In genomic region chr2:118373572-118374279, GRCm38 (mm10) we compare ENCODE assay signal across 8 mouse cellular contexts. TPM values are rescaled to one million over a fixed set of nuclear protein-coding genes. Genes with fewer than 3 reads are reported as not detected.
DNase-seq lines count a peak whose midpoint lies in the region; ATAC-seq lines count a peak whose summit lies in the region.

No protein-coding gene starts in this region.

- peaks cover 9% of the 10 kb centered on the region for H3K4me1 ChIP-seq in forebrain, embryonic 16.5 days (replicated peaks; ENCODE audit: control insufficient read depth, insufficient read depth, low read length)
- H3K4me1 ChIP-seq in liver, embryonic 15.5 days (replicated peaks): peaks cover 18% of the 10 kb centered on the region
- H3K4me1 ChIP-seq in neural tube, embryonic 11.5 days (ENCODE audit: control insufficient read depth, insufficient read depth, low read length): no peaks in the 10 kb centered on the region
- H3K4me1 ChIP-seq in stomach, embryonic 16.5 days (ENCODE audit: control insufficient read depth, insufficient read depth, low read length): peaks cover 16% of the 10 kb centered on the region

- peak overlapping the region; percentile 94 for H3K4me2 ChIP-seq in forebrain, embryonic 16.5 days (ENCODE audit: low read length)
- H3K4me2 ChIP-seq in liver, embryonic 15.5 days: peak overlapping the region; percentile 75
- peak overlapping the region; percentile 90 for H3K4me2 ChIP-seq in neural tube, embryonic 11.5 days (ENCODE audit: low read depth)
- peak overlapping the region; percentile 100 for H3K4me2 ChIP-seq in stomach, embryonic 16.5 days (ENCODE audit: low read depth, low read length)

- WGBS in forebrain, embryonic 16.5 days: 2% methylated on average over 40 of the region's 43 CpGs
- WGBS in liver, embryonic 15.5 days (ENCODE audit: insufficient replicate concordance): 3% methylated on average over 43 of the region's 43 CpGs
- 2% methylated on average over 43 of the region's 43 CpGs for WGBS in neural tube, embryonic 11.5 days
- 2% methylated on average over 43 of the region's 43 CpGs for WGBS in stomach, embryonic 16.5 days

- H3K9ac ChIP-seq in forebrain, embryonic 16.5 days (replicated peaks; ENCODE audit: low read depth, low read length): peak overlapping the region; percentile 71
- no peak overlapping the region for H3K9ac ChIP-seq in liver, embryonic 15.5 days
- peak overlapping the region; percentile 58 for H3K9ac ChIP-seq in neural tube, embryonic 11.5 days (ENCODE audit: low read length)
- H3K9ac ChIP-seq in stomach, embryonic 16.5 days (ENCODE audit: low read length): peak overlapping the region; percentile 73

- H3K9me3 ChIP-seq in forebrain, embryonic 16.5 days (ENCODE audit: control insufficient read depth, low read length): no peaks in the 10 kb centered on the region
- H3K9me3 ChIP-seq in liver, embryonic 15.5 days (replicated peaks): no peaks in the 10 kb centered on the region
- H3K9me3 ChIP-seq in neural tube, embryonic 11.5 days (ENCODE audit: control insufficient read depth, low read length): no peaks in the 10 kb centered on the region
- H3K9me3 ChIP-seq in stomach, embryonic 16.5 days (replicated peaks; ENCODE audit: control insufficient read depth, low read length): no peaks in the 10 kb centered on the region

- H3K27ac ChIP-seq in forebrain, embryonic 16.5 days (ENCODE audit: low read length): peak overlapping the region; percentile 30
- H3K27ac ChIP-seq in liver, embryonic 15.5 days (replicated peaks): no peak overlapping the region
- 0 out of 2 replicates have a peak overlapping the region, but pooled peaks have one; percentile 23 for H3K27ac ChIP-seq in neural tube, embryonic 11.5 days (ENCODE audit: low read depth, low read length)
- no peak overlapping the region; the same call in 1 of the 2 replicates for H3K27ac ChIP-seq in stomach, embryonic 16.5 days (ENCODE audit: low read length)

- DNase-seq in CD8-positive naive resting alpha-beta T cell, adult 2 months (ENCODE audit: low read depth in 2 of 2, low spot score in 2 of 2): peak; percentile 56 to 65
- DNase-seq in cerebellum, adult 11-12 months: peak; percentile 92
- peak; percentile 23 for DNase-seq in heart, postnatal 25 days (ENCODE audit: low spot score)
- DNase-seq in layer of hippocampus, adult 11-12 months (ENCODE audit: low spot score): peak; percentile 90
- DNase-seq in neural tube, embryonic 11.5 days (ENCODE audit: low spot score): peak; percentile 89

- no peaks in the 10 kb centered on the region for H3K36me3 ChIP-seq in forebrain, embryonic 16.5 days (ENCODE audit: control insufficient read depth, insufficient read depth)
- no peaks in the 10 kb centered on the region for H3K36me3 ChIP-seq in liver, embryonic 15.5 days (replicated peaks)
- H3K36me3 ChIP-seq in neural tube, embryonic 11.5 days (ENCODE audit: control insufficient read depth, insufficient read depth, low read length): no peaks in the 10 kb centered on the region
- H3K36me3 ChIP-seq in stomach, embryonic 16.5 days (ENCODE audit: control insufficient read depth, insufficient read depth, low read length): no peaks in the 10 kb centered on the region

- peak; percentile 90 for ATAC-seq in forebrain, embryonic 16.5 days
- ATAC-seq in liver, embryonic 15.5 days (ENCODE audit: insufficient read depth): peak; percentile 73
- peak; percentile 90 for ATAC-seq in neural tube, embryonic 11.5 days (ENCODE audit: insufficient read depth, low FRiP score, low TSS enrichment)
- ATAC-seq in stomach, embryonic 16.5 days (ENCODE audit: insufficient read depth, low FRiP score): peak; percentile 92

- peak overlapping the region; percentile 55 for H3K4me3 ChIP-seq in forebrain, embryonic 16.5 days (replicated peaks; ENCODE audit: low read length)
- H3K4me3 ChIP-seq in liver, embryonic 15.5 days (replicated peaks): peak overlapping the region; percentile 46
- peak overlapping the region; percentile 43 for H3K4me3 ChIP-seq in neural tube, embryonic 11.5 days (ENCODE audit: low read depth, low read length)
- peak overlapping the region; percentile 59 for H3K4me3 ChIP-seq in stomach, embryonic 16.5 days (replicated peaks; ENCODE audit: low read length)

- 0 out of 2 replicates have a peak, but pooled peaks cover 7% of the 10 kb centered on the region for H3K27me3 ChIP-seq in forebrain, embryonic 16.5 days (replicated peaks; ENCODE audit: control insufficient read depth, insufficient read depth, low read length)
- H3K27me3 ChIP-seq in liver, embryonic 15.5 days: peaks cover 64% of the 10 kb centered on the region
- peaks cover 13% of the 10 kb centered on the region for H3K27me3 ChIP-seq in neural tube, embryonic 11.5 days (ENCODE audit: control insufficient read depth, insufficient read depth, low read length)
- peaks cover 12% of the 10 kb centered on the region for H3K27me3 ChIP-seq in stomach, embryonic 16.5 days (ENCODE audit: control insufficient read depth, insufficient read depth, low read length)

- intact Hi-C loops in heart, postnatal 25 days (cut with DNase I): no loop called here

RNA-seq across cellular contexts. Expression of gene Gpr176, which starts 0.5 kb away (rescaled TPM):
- polyA plus RNA-seq in forebrain, embryonic 16.5 days (2015; fragmentation: Nextera tagmentation; extraction: Ambion mirVana): 5.4 and 6.2 TPM in 2 replicates
- under 1 TPM; 0.10 to 0.11 TPM for total RNA-seq in heart, postnatal 25 days (2021)
- polyA plus RNA-seq in liver, embryonic 15.5 days (2015; fragmentation: Nextera tagmentation; extraction: Ambion mirVana): 0.21 and 0.28 TPM in 2 replicates
- 0.88 and 1.2 TPM in 2 replicates for polyA plus RNA-seq in neural tube, embryonic 11.5 days (2014; fragmentation: Nextera tagmentation; extraction: Ambion mirVana)
- 0.30 and 0.60 TPM in 2 replicates for polyA plus RNA-seq in stomach, embryonic 16.5 days (2015; fragmentation: Nextera tagmentation; extraction: Ambion mirVana)

RNA-seq across cellular contexts. Expression of gene Eif2ak4, which starts 14.7 kb away (rescaled TPM):
- 9.3 and 9.8 TPM in 2 replicates for polyA plus RNA-seq in forebrain, embryonic 16.5 days (2015; fragmentation: Nextera tagmentation; extraction: Ambion mirVana)
- total RNA-seq in heart, postnatal 25 days (2021): 1 to 10 TPM; 5.6 to 6.4 TPM
- polyA plus RNA-seq in liver, embryonic 15.5 days (2015; fragmentation: Nextera tagmentation; extraction: Ambion mirVana): 3.6 and 3.9 TPM in 2 replicates
- polyA plus RNA-seq in neural tube, embryonic 11.5 days (2014; fragmentation: Nextera tagmentation; extraction: Ambion mirVana): 10.2 and 13.0 TPM in 2 replicates
- polyA plus RNA-seq in stomach, embryonic 16.5 days (2015; fragmentation: Nextera tagmentation; extraction: Ambion mirVana): 11.3 TPM in 2 replicates

Comparison
In these comparisons a context has a peak if more than half of its experiments do, and no peak if none do; other contexts are left out.
1. DNase-seq: peak in every context shown above with its lines; median percentile 92 in cerebellum, adult 11-12 months; 90 in layer of hippocampus, adult 11-12 months; 89 in neural tube, embryonic 11.5 days; 60 in CD8-positive naive resting alpha-beta T cell, adult 2 months; 23 in heart, postnatal 25 days.
2. H3K27ac ChIP-seq: peak in forebrain, embryonic 16.5 days (single experiment) and neural tube, embryonic 11.5 days (single experiment); none in liver, embryonic 15.5 days (single experiment) and stomach, embryonic 16.5 days (single experiment).
3. Peak in every context shown above with its lines, with median percentiles within 50 percentile points of each other: ATAC-seq, H3K4me2 ChIP-seq and H3K4me3 ChIP-seq.